ENCODE assay signal across 14 mouse cellular contexts in genomic region chr19:36350181-36350580, GRCm38 (mm10). TPM values are rescaled to one million over a fixed set of nuclear protein-coding genes. Genes with fewer than 3 reads are reported as not detected.
DNase-seq lines count a peak whose midpoint lies in the region; ATAC-seq and TF ChIP-seq lines count a peak whose summit lies in the region.
"Had no signal": no experiment of that assay in that cellular context is flagged by ENCODE, and none has a peak within 500 bp of the region (broad histone marks: within the 10 kb centered on the region; RNA-seq: fewer than 3 reads in every experiment).

No protein-coding gene starts in this region.

- H3K36me3 ChIP-seq in forebrain, embryonic 14.5 days (ENCODE audit: control insufficient read depth, insufficient read depth, low read length) = no peaks in the 10 kb centered on the region
- H3K36me3 ChIP-seq in forebrain, embryonic 16.5 days (ENCODE audit: control insufficient read depth, insufficient read depth) = no peaks in the 10 kb centered on the region
- H3K36me3 ChIP-seq in lung, embryonic 14.5 days (ENCODE audit: insufficient read depth) = no peaks in the 10 kb centered on the region
- no peaks in the 10 kb centered on the region for H3K36me3 ChIP-seq in lung, postnatal 0 days (ENCODE audit: insufficient read depth, low read length)
- no peaks in the 10 kb centered on the region for H3K36me3 ChIP-seq in limb, embryonic 10.5 days
- H3K36me3 ChIP-seq: embryonic facial prominence, embryonic 15.5 days; midbrain, embryonic 15.5 days; stomach, embryonic 15.5 days had no signal

- peak; percentile 65 for DNase-seq in forebrain, embryonic 14.5 days (ENCODE audit: low spot score)
- peak; percentile 2 for DNase-seq in lung, embryonic 14.5 days
- no peak for DNase-seq in lung, postnatal 0 days (ENCODE audit: low spot score)
- peak; percentile 0 for DNase-seq in Muller cell, postnatal 12 days (ENCODE audit: inconsistent ontology term)
- DNase-seq in limb, embryonic 10.5 days (ENCODE audit: low spot score) = no peak
- DNase-seq in ovary, postnatal 10 days (ENCODE audit: low spot score) = no peak
- DNase-seq: adrenal gland, postnatal 14 days; right cerebral cortex, postnatal 14 days; thymus, postnatal 4 days had no signal

- H3K27ac ChIP-seq in forebrain, embryonic 14.5 days (ENCODE audit: low read depth, low read length) = no peak overlapping the region
- no peak overlapping the region for H3K27ac ChIP-seq in forebrain, embryonic 16.5 days (ENCODE audit: low read length)
- no peak overlapping the region for H3K27ac ChIP-seq in lung, embryonic 14.5 days (ENCODE audit: low read depth)
- no peak overlapping the region for H3K27ac ChIP-seq in lung, postnatal 0 days (ENCODE audit: low read length)
- H3K27ac ChIP-seq in limb, embryonic 10.5 days = no peak overlapping the region
- H3K27ac ChIP-seq: embryonic facial prominence, embryonic 15.5 days; midbrain, embryonic 15.5 days; stomach, embryonic 15.5 days had no signal

- H3K9ac ChIP-seq in forebrain, embryonic 14.5 days (ENCODE audit: low read length) = no peak overlapping the region
- no peak overlapping the region for H3K9ac ChIP-seq in forebrain, embryonic 16.5 days (replicated peaks; ENCODE audit: low read depth, low read length)
- no peak overlapping the region for H3K9ac ChIP-seq in lung, embryonic 14.5 days
- no peak overlapping the region for H3K9ac ChIP-seq in lung, postnatal 0 days (replicated peaks; ENCODE audit: low read depth)
- H3K9ac ChIP-seq: embryonic facial prominence, embryonic 15.5 days; stomach, embryonic 15.5 days had no signal

- 31% methylated on average over 11 of the region's 11 CpGs for WGBS in forebrain, embryonic 14.5 days
- WGBS in forebrain, embryonic 16.5 days = 37% methylated on average over 11 of the region's 11 CpGs
- 64% methylated on average over 11 of the region's 11 CpGs for WGBS in lung, embryonic 14.5 days
- WGBS in lung, postnatal 0 days = 62% methylated on average over 11 of the region's 11 CpGs
- 82% methylated on average over 11 of the region's 11 CpGs for WGBS in limb, embryonic 10.5 days

- no peaks in the 10 kb centered on the region for H3K9me3 ChIP-seq in forebrain, embryonic 14.5 days (replicated peaks; ENCODE audit: control insufficient read depth, low read length)
- no peaks in the 10 kb centered on the region for H3K9me3 ChIP-seq in forebrain, embryonic 16.5 days (ENCODE audit: control insufficient read depth, low read length)
- no peaks in the 10 kb centered on the region for H3K9me3 ChIP-seq in lung, embryonic 14.5 days (ENCODE audit: low read depth, low read length)
- no peaks in the 10 kb centered on the region for H3K9me3 ChIP-seq in lung, postnatal 0 days (ENCODE audit: low read length)
- H3K9me3 ChIP-seq in limb, embryonic 10.5 days (replicated peaks) = no peaks in the 10 kb centered on the region
- H3K9me3 ChIP-seq: embryonic facial prominence, embryonic 15.5 days; midbrain, embryonic 15.5 days; stomach, embryonic 15.5 days had no signal

- TF ChIP-seq EP300 in lung, postnatal 0 days (IDR thresholded peaks at IDR 0.05) = no peak

- H3K27me3 ChIP-seq in forebrain, embryonic 14.5 days (replicated peaks; ENCODE audit: control insufficient read depth, insufficient read depth, low read length) = peaks cover 12% of the 10 kb centered on the region; the same call in 1 of the 2 replicates
- peaks cover 3% of the 10 kb centered on the region for H3K27me3 ChIP-seq in forebrain, embryonic 16.5 days (replicated peaks; ENCODE audit: control insufficient read depth, insufficient read depth, low read length)
- peaks cover 47% of the 10 kb centered on the region for H3K27me3 ChIP-seq in lung, embryonic 14.5 days (ENCODE audit: insufficient read depth, low read length)
- H3K27me3 ChIP-seq in lung, postnatal 0 days (replicated peaks; ENCODE audit: insufficient read depth, low read length) = no peaks in the 10 kb centered on the region
- peaks cover 67% of the 10 kb centered on the region for H3K27me3 ChIP-seq in limb, embryonic 10.5 days (ENCODE audit: low read depth, poor library complexity, severe bottlenecking)

- TF ChIP-seq CTCF in lung, embryonic 14.5 days (IDR thresholded peaks at IDR 0.05; ENCODE audit: low read depth) = no peak
- TF ChIP-seq CTCF in lung, postnatal 0 days (IDR thresholded peaks at IDR 0.05) = no peak

- peak overlapping the region; percentile 84; the same call in 1 of the 2 replicates for H3K4me3 ChIP-seq in forebrain, embryonic 14.5 days (ENCODE audit: low read depth, low read length)
- H3K4me3 ChIP-seq in forebrain, embryonic 16.5 days (replicated peaks; ENCODE audit: low read length) = no peak overlapping the region
- no peak overlapping the region for H3K4me3 ChIP-seq in lung, embryonic 14.5 days (ENCODE audit: low read depth, low read length)
- H3K4me3 ChIP-seq in lung, postnatal 0 days (ENCODE audit: low read depth, low read length) = no peak overlapping the region
- H3K4me3 ChIP-seq in limb, embryonic 10.5 days = no peak overlapping the region

- ATAC-seq in forebrain, embryonic 14.5 days = no peak
- ATAC-seq in forebrain, embryonic 16.5 days = no peak
- ATAC-seq in lung, embryonic 14.5 days (ENCODE audit: insufficient read depth) = no peak
- no peak for ATAC-seq in lung, postnatal 0 days
- peak; percentile 49 for ATAC-seq in inflammation-experienced regulatory T-cells, adult 6 months

- H3K4me1 ChIP-seq in forebrain, embryonic 14.5 days (ENCODE audit: control insufficient read depth, insufficient read depth, low read length) = peaks cover 9% of the 10 kb centered on the region
- peaks cover 12% of the 10 kb centered on the region for H3K4me1 ChIP-seq in forebrain, embryonic 16.5 days (replicated peaks; ENCODE audit: control insufficient read depth, insufficient read depth, low read length)
- no peaks in the 10 kb centered on the region for H3K4me1 ChIP-seq in lung, embryonic 14.5 days (ENCODE audit: insufficient read depth)
- H3K4me1 ChIP-seq in lung, postnatal 0 days (ENCODE audit: insufficient read depth, low read depth, low read length) = no peaks in the 10 kb centered on the region
- peaks cover 22% of the 10 kb centered on the region for H3K4me1 ChIP-seq in limb, embryonic 10.5 days

- H3K4me2 ChIP-seq in forebrain, embryonic 14.5 days (ENCODE audit: low read length) = peak overlapping the region; percentile 98
- H3K4me2 ChIP-seq in forebrain, embryonic 16.5 days (ENCODE audit: low read length) = no peak overlapping the region
- no peak overlapping the region for H3K4me2 ChIP-seq in lung, embryonic 14.5 days
- no peak overlapping the region for H3K4me2 ChIP-seq in lung, postnatal 0 days (replicated peaks; ENCODE audit: low read depth, low read length)

RNA-seq across cellular contexts. Expression of gene Pcgf5, which starts 2.1 kb away (rescaled TPM):
- polyA plus RNA-seq in forebrain, embryonic 14.5 days (2014; fragmentation: Nextera tagmentation; extraction: Ambion mirVana) = 13.6 and 14.9 TPM in 2 replicates
- 12.3 and 15.8 TPM in 2 replicates for polyA plus RNA-seq in forebrain, embryonic 16.5 days (2015; fragmentation: Nextera tagmentation; extraction: Ambion mirVana)
- 11.8 and 14.9 TPM in 2 replicates for polyA plus RNA-seq in lung, embryonic 14.5 days (2014; fragmentation: Nextera tagmentation; extraction: Ambion mirVana)
- 23.2 and 24.2 TPM in 2 replicates for polyA plus RNA-seq in lung, postnatal 0 days (2015; fragmentation: Nextera tagmentation; extraction: Ambion mirVana)
- polyA plus RNA-seq in inflammation-experienced regulatory T-cells, adult 6 months (2017; shearing (Covaris generic)) = 10 to 100 TPM; 26.3 to 55.8 (median 46.6) TPM
- polyA plus RNA-seq in limb, embryonic 10.5 days (2016; fragmentation: Nextera tagmentation; extraction: Ambion mirVana) = 2.9 and 4.5 TPM in 2 replicates

Comparison
In these comparisons a context has a peak if more than half of its experiments do, and no peak if none do; other contexts are left out.
1. DNase-seq: peak in forebrain, embryonic 14.5 days (single experiment), lung, embryonic 14.5 days (single experiment) and Muller cell, postnatal 12 days (single experiment); none in lung, postnatal 0 days (single experiment), limb, embryonic 10.5 days (single experiment) and ovary, postnatal 10 days (single experiment).